Mouse (Mus musculus) liver, embryonic 11.5 days (tissue): ENCODE data around the gene Rab3c. TPM values are rescaled to one million over a fixed set of nuclear protein-coding genes. Genes with fewer than 3 reads are reported as not detected.

Experiments
- ATAC-seq: fragments of 200-750 bp; cut with Nextera tagmentation; replicated peaks from 2 replicates; pipeline ENCODE4 v1.8.0; 2017; ENCODE audit warnings: moderate number of reproducible peaks, mild to moderate bottlenecking, moderate TSS enrichment, moderate library complexity; ENCODE audit not compliant: low FRiP score
- DNase-seq: peaks from one replicate; pipeline ENCODE4 v3.0.0-alpha.2; 2017; ENCODE audit warnings: low spot score
- H3K27ac ChIP-seq: fragments of 300-500 bp; sonication (generic); 2 replicates; pipeline ENCODE4 v1.5.1; 2014; ENCODE audit warnings: mild to moderate bottlenecking, low read depth, low read length, control low read depth
- H3K27me3 ChIP-seq: fragments of 300-500 bp; sonication (generic); replicated peaks from 2 replicates; pipeline ENCODE4 v1.6.1; 2014; ENCODE audit warnings: low read length, mixed read lengths; ENCODE audit not compliant: control insufficient read depth, insufficient read depth
- H3K36me3 ChIP-seq: fragments of 300-500 bp; sonication (generic); 2 replicates; pipeline ENCODE4 v1.6.1; 2014; ENCODE audit warnings: mild to moderate bottlenecking, low read length, moderate library complexity, mixed read lengths; ENCODE audit not compliant: control insufficient read depth, insufficient read depth
- H3K4me1 ChIP-seq: fragments of 300-500 bp; sonication (generic); replicated peaks from 2 replicates; pipeline ENCODE4 v1.6.1; 2014; ENCODE audit warnings: low read length, mixed read lengths; ENCODE audit not compliant: control insufficient read depth, insufficient read depth
- H3K4me2 ChIP-seq: fragments of 300-500 bp; sonication (generic); 2 replicates; pipeline ENCODE4 v1.6.1; 2014; ENCODE audit warnings: mild to moderate bottlenecking, control low read depth, moderate library complexity
- H3K4me3 ChIP-seq: fragments of 300-500 bp; sonication (generic); 2 replicates; pipeline ENCODE4 v1.5.1; 2014; ENCODE audit warnings: low read depth, low read length, control low read depth
- H3K9ac ChIP-seq: fragments of 300-500 bp; sonication (generic); 2 replicates; pipeline ENCODE4 v1.6.1; 2014; ENCODE audit warnings: low read depth, low read length, control low read depth
- H3K9me3 ChIP-seq: fragments of 300-500 bp; sonication (generic); 2 replicates; pipeline ENCODE4 v1.6.1; 2016; ENCODE audit warnings: low read length, inconsistent platforms, mixed read lengths; ENCODE audit not compliant: control insufficient read depth
- WGBS: fragments of 180-500 bp; shearing (Covaris S2); extraction: QIAGEN DNeasy Blood & Tissue Kit; methylation state at CpG from one replicate; pipeline ENCODE4 v1.1.7; 2014; 5-methylcytosine and 5-hydroxymethylcytosine counted together
- polyA plus RNA-seq: library from polyadenylated mRNA; unstranded; fragments of >200 nt; fragmentation: Nextera tagmentation; extraction: Ambion mirVana; gene quantifications from 2 replicates; pipeline ENCODE4 v1.2.1, GENCODE M21; 2014

Gene Rab3c
- polyA plus RNA-seq, 1 experiment from 2014 or later = 0.41 TPM

DNA sequence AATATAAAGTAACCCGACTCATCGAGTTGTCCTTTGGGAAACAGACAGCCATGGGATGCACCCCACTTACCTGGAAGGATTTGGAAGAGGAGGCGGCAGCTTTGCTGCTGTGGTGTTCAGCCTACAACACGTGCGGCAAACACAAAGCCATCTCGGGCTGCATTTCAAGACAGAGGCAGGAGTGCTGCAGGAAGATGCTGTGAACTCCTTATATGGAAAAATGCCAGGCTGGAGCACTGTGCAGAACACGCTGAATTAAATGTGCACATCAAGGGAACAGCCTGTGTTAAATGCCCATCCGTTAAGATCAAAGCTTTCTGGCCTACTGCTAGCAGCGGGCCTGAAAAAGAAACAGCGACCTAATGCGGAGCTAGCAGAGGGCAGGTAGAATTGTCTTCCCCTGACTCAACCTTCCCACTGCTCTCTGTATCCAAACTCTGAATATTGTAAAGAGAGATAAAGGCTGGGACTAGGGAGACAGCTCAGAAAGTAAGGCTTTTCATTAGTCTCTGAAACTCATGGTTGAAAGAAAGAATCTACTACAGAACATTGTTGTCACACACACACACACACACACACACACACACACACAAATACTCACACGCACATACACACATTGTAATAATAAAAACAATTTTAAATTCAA, 153.1 kb downstream of the Rab3c start:
- H3K9me3 ChIP-seq = no peaks in the 10 kb centered on the region
- H3K4me2 ChIP-seq = no peak overlapping the region
- no peaks in the 10 kb centered on the region for H3K27me3 ChIP-seq
- 77% methylated on average over 12 of the region's 12 CpGs for WGBS
- no peak overlapping the region for H3K9ac ChIP-seq
- H3K4me1 ChIP-seq = no peaks in the 10 kb centered on the region
- no peak overlapping the region for H3K27ac ChIP-seq
- ATAC-seq (no peak), DNase-seq (no peak)
- H3K36me3 ChIP-seq = no peaks in the 10 kb centered on the region
- no peak overlapping the region for H3K4me3 ChIP-seq

- Histone ChIP-seq H3K27me3 (no peaks in the 10 kb centered on the region), H3K27ac (no peak overlapping the region), H3K4me1 (no peaks in the 10 kb centered on the region), H3K9me3 (no peaks in the 10 kb centered on the region), H3K36me3 (no peaks in the 10 kb centered on the region), H3K4me2 (no peak overlapping the region), H3K4me3 (no peak overlapping the region), H3K9ac (no peak overlapping the region)
- WGBS = 71% methylated on average over 4 of the region's 4 CpGs
- DNase-seq (no peak), ATAC-seq (no peak)
Observed at GRCm38 (mm10) chr13:110122825-110123224, 158.0 kb downstream of the Rab3c start.

- ATAC-seq (no peak), DNase-seq (no peak)
- Histone ChIP-seq H3K36me3 (no peaks in the 10 kb centered on the region), H3K4me1 (no peaks in the 10 kb centered on the region), H3K4me3 (no peak overlapping the region), H3K9ac (no peak overlapping the region), H3K9me3 (no peaks in the 10 kb centered on the region), H3K4me2 (no peak overlapping the region), H3K27ac (no peak overlapping the region), H3K27me3 (no peaks in the 10 kb centered on the region)
- WGBS = 85% methylated on average over 5 of the region's 5 CpGs
Observed at GRCm38 (mm10) chr13:110116892-110117291, 163.9 kb downstream of the Rab3c start.

DNA sequence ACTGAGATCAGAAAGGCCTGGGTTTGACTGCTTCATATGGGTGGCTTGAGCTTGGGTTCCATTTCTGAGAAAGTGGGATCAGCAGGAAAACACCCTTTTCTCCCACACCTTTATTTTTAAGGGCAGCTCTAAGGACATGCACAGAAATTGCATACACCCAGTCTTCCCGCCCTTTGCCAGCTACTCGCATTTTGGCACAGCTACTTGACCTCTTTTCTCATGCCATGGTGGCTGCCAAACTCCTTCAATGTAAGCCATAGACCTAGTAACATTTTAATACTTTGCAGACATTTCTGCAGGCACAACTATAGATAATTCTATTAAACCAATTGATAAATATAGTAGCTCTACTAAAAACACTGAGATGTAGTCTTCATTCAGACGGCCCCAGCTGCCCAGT, 164.5 kb downstream of the Rab3c start:
- Histone ChIP-seq H3K4me3 (no peak overlapping the region), H3K27ac (no peak overlapping the region), H3K27me3 (no peaks in the 10 kb centered on the region), H3K4me1 (no peaks in the 10 kb centered on the region), H3K9me3 (no peaks in the 10 kb centered on the region), H3K4me2 (no peak overlapping the region), H3K9ac (no peak overlapping the region), H3K36me3 (no peaks in the 10 kb centered on the region)
- 87% methylated on average over 3 of the region's 3 CpGs for WGBS
- DNase-seq = no peak
- no peak for ATAC-seq

DNA sequence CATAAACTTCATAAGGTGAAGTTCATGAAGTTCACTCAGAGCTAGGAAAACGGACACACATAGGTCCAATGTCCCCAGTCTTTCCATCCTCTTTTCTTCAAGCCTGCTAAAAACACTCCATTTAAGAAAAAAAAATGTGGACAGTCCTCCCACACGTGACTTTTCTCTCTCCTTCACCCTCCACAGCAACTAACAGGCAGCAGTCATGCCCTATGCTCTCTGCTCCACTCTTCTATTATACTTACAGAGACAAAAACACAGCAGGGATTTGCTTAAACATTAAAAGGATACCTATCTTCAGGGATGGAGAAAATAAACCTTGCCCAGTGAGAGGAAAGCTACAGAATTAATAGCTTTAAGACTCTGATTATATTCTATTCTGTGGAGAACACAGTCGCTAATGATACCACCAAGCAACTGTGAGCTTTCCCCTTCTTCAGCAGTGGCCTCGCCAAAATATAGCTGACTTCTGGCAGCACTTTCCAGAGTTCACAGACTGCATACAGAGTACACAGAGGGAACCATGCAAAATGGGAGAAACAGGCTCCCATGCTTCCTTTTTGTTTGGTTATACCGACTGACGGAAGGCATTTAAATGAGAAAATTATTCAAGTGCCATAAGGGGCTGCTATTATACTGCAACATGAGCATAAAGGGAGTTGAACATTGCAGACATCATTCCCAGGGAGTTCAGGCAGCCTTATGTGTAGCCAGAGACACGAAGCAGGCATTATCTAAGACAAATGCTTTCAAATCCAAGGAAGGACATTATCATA, 165.7 kb downstream of the Rab3c start:
- Histone ChIP-seq H3K4me3 (no peak overlapping the region), H3K27ac (no peak overlapping the region), H3K36me3 (no peaks in the 10 kb centered on the region), H3K9me3 (no peaks in the 10 kb centered on the region), H3K4me2 (no peak overlapping the region), H3K9ac (no peak overlapping the region), H3K27me3 (no peaks in the 10 kb centered on the region), H3K4me1 (no peaks in the 10 kb centered on the region)
- no peak for ATAC-seq
- DNase-seq = no peak
- WGBS = 63% methylated on average over 7 of the region's 7 CpGs

DNA sequence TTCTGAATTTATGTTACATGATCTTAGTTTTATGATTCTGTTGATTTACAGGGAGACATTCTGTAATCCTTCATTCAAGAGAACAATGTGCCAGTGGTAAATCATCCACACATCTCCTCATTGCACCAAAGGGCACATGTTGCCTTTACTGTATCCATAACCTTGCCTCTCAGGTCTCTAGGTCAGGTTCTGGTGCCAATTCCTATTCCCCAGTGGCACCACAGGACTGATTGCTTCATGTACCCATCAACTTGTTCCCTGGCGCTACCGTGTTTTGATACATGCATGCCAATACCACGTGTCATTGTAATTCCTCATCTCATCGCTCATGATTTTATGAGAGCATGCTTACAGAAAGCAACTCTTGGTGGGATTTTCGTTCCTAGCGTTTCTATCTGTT, 167.1 kb downstream of the Rab3c start:
- WGBS = 92% methylated on average over 6 of the region's 6 CpGs

GRCm38 (mm10) chr13:110097424-110098050, 183.3 kb downstream of the Rab3c start:
- H3K9me3 ChIP-seq = no peaks in the 10 kb centered on the region
- ATAC-seq (no peak), DNase-seq (no peak)
- no peak overlapping the region for H3K9ac ChIP-seq
- no peaks in the 10 kb centered on the region for H3K36me3 ChIP-seq
- WGBS = 81% methylated on average over 6 of the region's 6 CpGs
- no peaks in the 10 kb centered on the region for H3K27me3 ChIP-seq
- no peaks in the 10 kb centered on the region for H3K4me1 ChIP-seq
- no peak overlapping the region for H3K4me2 ChIP-seq
- H3K4me3 ChIP-seq = no peak overlapping the region
- H3K27ac ChIP-seq = no peak overlapping the region

More for the DNA sequence above, 167.1 kb downstream of the Rab3c start:
- no peak overlapping the region for H3K4me3 ChIP-seq
- no peaks in the 10 kb centered on the region for H3K27me3 ChIP-seq
- no peaks in the 10 kb centered on the region for H3K4me1 ChIP-seq
- H3K36me3 ChIP-seq = no peaks in the 10 kb centered on the region
- H3K4me2 ChIP-seq = no peak overlapping the region
- DNase-seq (no peak), ATAC-seq (no peak)
- H3K9ac ChIP-seq = no peak overlapping the region
- H3K9me3 ChIP-seq = no peaks in the 10 kb centered on the region
- no peak overlapping the region for H3K27ac ChIP-seq

GRCm38 (mm10) chr13:110094998-110095397, 185.8 kb downstream of the Rab3c start:
- Histone ChIP-seq H3K36me3 (no peaks in the 10 kb centered on the region), H3K4me3 (no peak overlapping the region), H3K4me1 (no peaks in the 10 kb centered on the region), H3K27me3 (no peaks in the 10 kb centered on the region), H3K27ac (no peak overlapping the region), H3K9ac (no peak overlapping the region), H3K9me3 (no peaks in the 10 kb centered on the region), H3K4me2 (no peak overlapping the region)
- ATAC-seq (no peak), DNase-seq (no peak)
- WGBS = 78% methylated on average over 6 of the region's 6 CpGs
